Mouse (Mus musculus) neural tube, embryonic 14.5 days (tissue): ENCODE data around the gene Rnf166. TPM values are rescaled to one million over a fixed set of nuclear protein-coding genes. Genes with fewer than 3 reads are reported as not detected.

Experiments used
- ATAC-seq: fragments of 200-750 bp; cut with Nextera tagmentation; 2 replicates; pipeline ENCODE4 v1.8.0; 2017; ENCODE audit warnings: low read depth, mild to moderate bottlenecking, moderate TSS enrichment, moderate library complexity
- H3K27ac ChIP-seq: fragments of 300-500 bp; sonication (generic); 2 replicates; pipeline ENCODE4 v1.5.1; 2014; ENCODE audit warnings: low read depth, mild to moderate bottlenecking, control low read depth, low read length, moderate library complexity, mixed read lengths
- H3K27me3 ChIP-seq: fragments of 300-500 bp; sonication (generic); 2 replicates; pipeline ENCODE4 v1.6.1; 2014; ENCODE audit warnings: low read length; ENCODE audit not compliant: control insufficient read depth, insufficient read depth
- H3K36me3 ChIP-seq: fragments of 300-500 bp; sonication (generic); 2 replicates; pipeline ENCODE4 v1.6.1; 2014; ENCODE audit warnings: low read length, mixed read lengths; ENCODE audit not compliant: control insufficient read depth, insufficient read depth
- H3K4me1 ChIP-seq: fragments of 300-500 bp; sonication (generic); 2 replicates; pipeline ENCODE4 v1.6.1; 2014; ENCODE audit warnings: low read length; ENCODE audit not compliant: control insufficient read depth, insufficient read depth
- H3K4me2 ChIP-seq: fragments of 300-500 bp; sonication (generic); 2 replicates; pipeline ENCODE4 v1.6.1; 2014; ENCODE audit warnings: mild to moderate bottlenecking, low read depth, low read length, control low read depth
- H3K4me3 ChIP-seq: fragments of 300-500 bp; sonication (generic); 2 replicates; pipeline ENCODE4 v1.5.1; 2014; ENCODE audit warnings: low read depth, low read length, control low read depth, mixed read lengths
- H3K9ac ChIP-seq: fragments of 300-500 bp; sonication (generic); replicated peaks from 2 replicates; pipeline ENCODE4 v1.6.1; 2014; ENCODE audit warnings: low read depth, mild to moderate bottlenecking, control low read depth, low read length, mixed read lengths
- H3K9me3 ChIP-seq: fragments of 300-500 bp; sonication (generic); 2 replicates; pipeline ENCODE4 v1.6.1; 2016; ENCODE audit warnings: low read length; ENCODE audit not compliant: control insufficient read depth
- WGBS: fragments of 180-500 bp; shearing (Covaris S2); extraction: QIAGEN DNeasy Blood & Tissue Kit; methylation state at CpG from one replicate; pipeline ENCODE4 v1.1.7; 2014; 5-methylcytosine and 5-hydroxymethylcytosine counted together
- polyA plus RNA-seq: library from polyadenylated mRNA; unstranded; fragments of >200 nt; fragmentation: Nextera tagmentation; extraction: Ambion mirVana; gene quantifications from 2 replicates; pipeline ENCODE4 v1.2.1, GENCODE M21; 2014

The Rnf166 gene
- polyA plus RNA-seq, 1 experiment from 2014 or later: 28.5 TPM

DNA sequence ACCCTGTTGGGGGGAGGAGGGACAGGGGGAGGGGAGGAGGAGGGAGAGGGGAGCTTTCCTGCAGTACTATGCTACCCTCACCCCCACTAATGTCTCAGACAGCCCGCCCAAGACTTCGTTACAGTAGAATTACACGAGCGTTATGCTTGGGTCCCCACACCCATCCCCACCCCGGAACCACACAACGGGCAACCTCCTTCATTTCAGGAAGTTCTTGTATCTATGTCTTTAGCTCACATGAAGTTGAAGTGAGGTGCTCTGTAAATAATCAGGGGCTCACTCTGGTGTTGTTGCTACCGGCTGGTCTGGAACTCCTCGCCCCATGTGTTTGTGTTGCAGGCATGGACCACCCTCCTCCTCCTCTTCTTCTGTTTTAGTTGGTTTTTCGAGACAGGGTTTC is 47.7 kb downstream of the Rnf166 start:
- ATAC-seq: no peak

GRCm38 (mm10) chr8:122427607-122428006 is 48.3 kb downstream of the Rnf166 start:
- 88% methylated on average over 7 of the region's 7 CpGs for WGBS

More for the DNA sequence above, 47.7 kb downstream of the Rnf166 start:
- 96% methylated on average over 9 of the region's 9 CpGs for WGBS
- H3K4me3 ChIP-seq: no peak overlapping the region
- no peak overlapping the region for H3K9ac ChIP-seq
- H3K27ac ChIP-seq: no peak overlapping the region
- H3K4me1 ChIP-seq: no peaks in the 10 kb centered on the region
- no peaks in the 10 kb centered on the region for H3K9me3 ChIP-seq
- H3K27me3 ChIP-seq: no peaks in the 10 kb centered on the region
- H3K36me3 ChIP-seq: 0 out of 2 replicates have a peak, but pooled peaks cover under 1% of the 10 kb centered on the region
- H3K4me2 ChIP-seq: no peak overlapping the region

GRCm38 (mm10) chr8:122426145-122426544 is 49.7 kb downstream of the Rnf166 start:
- no peak overlapping the region for H3K4me2 ChIP-seq
- H3K27ac ChIP-seq: no peak overlapping the region
- H3K27me3 ChIP-seq: no peaks in the 10 kb centered on the region
- H3K4me1 ChIP-seq: no peaks in the 10 kb centered on the region
- no peaks in the 10 kb centered on the region for H3K9me3 ChIP-seq
- no peak for ATAC-seq
- no peak overlapping the region for H3K9ac ChIP-seq
- 82% methylated on average over 9 of the region's 9 CpGs for WGBS
- no peak overlapping the region for H3K4me3 ChIP-seq
- H3K36me3 ChIP-seq: no peaks in the 10 kb centered on the region

More at GRCm38 (mm10) chr8:122427607-122428006, 48.3 kb downstream of the Rnf166 start:
- Histone ChIP-seq H3K9me3 (no peaks in the 10 kb centered on the region), H3K4me2 (no peak overlapping the region), H3K9ac (0 out of 2 replicates have a peak overlapping the region, but pooled peaks have one; percentile 11), H3K27ac (no peak overlapping the region), H3K4me1 (no peaks in the 10 kb centered on the region), H3K36me3 (no peaks in the 10 kb centered on the region), H3K27me3 (no peaks in the 10 kb centered on the region), H3K4me3 (no peak overlapping the region)
- ATAC-seq: no peak

GRCm38 (mm10) chr8:122423659-122424058 is 52.2 kb downstream of the Rnf166 start:
- Histone ChIP-seq H3K27me3 (no peaks in the 10 kb centered on the region), H3K4me1 (no peaks in the 10 kb centered on the region), H3K4me2 (no peak overlapping the region), H3K36me3 (no peaks in the 10 kb centered on the region; the same call in 1 of the 2 replicates), H3K27ac (no peak overlapping the region), H3K4me3 (no peak overlapping the region), H3K9ac (no peak overlapping the region), H3K9me3 (no peaks in the 10 kb centered on the region)
- whole genome bisulfite sequencing: 63% methylated on average over 5 of the region's 5 CpGs
- no peak for ATAC-seq

DNA sequence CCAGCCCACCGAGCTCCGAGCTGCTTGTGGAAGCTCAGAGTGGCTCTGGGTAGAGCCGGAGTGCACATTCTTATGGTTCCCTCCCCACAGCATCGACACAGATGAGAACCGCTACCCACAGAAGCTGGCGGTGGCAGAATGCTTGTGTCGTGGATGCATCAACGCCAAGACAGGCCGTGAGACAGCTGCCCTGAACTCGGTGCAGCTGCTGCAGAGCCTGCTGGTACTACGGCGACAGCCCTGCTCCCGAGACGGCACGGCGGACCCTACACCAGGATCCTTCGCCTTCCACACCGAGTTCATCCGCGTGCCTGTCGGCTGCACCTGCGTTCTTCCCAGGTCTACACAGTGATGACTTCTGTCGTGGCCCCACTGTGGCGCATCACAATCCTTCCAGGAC is 52.6 kb downstream of the Rnf166 start:
- H3K36me3 ChIP-seq: peaks cover 3% of the 10 kb centered on the region; the same call in 1 of the 2 replicates
- ATAC-seq: no peak
- H3K27ac ChIP-seq: no peak overlapping the region
- no peak overlapping the region for H3K4me2 ChIP-seq
- no peaks in the 10 kb centered on the region for H3K4me1 ChIP-seq
- 88% methylated on average over 24 of the region's 24 CpGs for WGBS
- H3K9ac ChIP-seq: no peak overlapping the region
- H3K9me3 ChIP-seq: no peaks in the 10 kb centered on the region
- no peaks in the 10 kb centered on the region for H3K27me3 ChIP-seq
- no peak overlapping the region for H3K4me3 ChIP-seq

DNA sequence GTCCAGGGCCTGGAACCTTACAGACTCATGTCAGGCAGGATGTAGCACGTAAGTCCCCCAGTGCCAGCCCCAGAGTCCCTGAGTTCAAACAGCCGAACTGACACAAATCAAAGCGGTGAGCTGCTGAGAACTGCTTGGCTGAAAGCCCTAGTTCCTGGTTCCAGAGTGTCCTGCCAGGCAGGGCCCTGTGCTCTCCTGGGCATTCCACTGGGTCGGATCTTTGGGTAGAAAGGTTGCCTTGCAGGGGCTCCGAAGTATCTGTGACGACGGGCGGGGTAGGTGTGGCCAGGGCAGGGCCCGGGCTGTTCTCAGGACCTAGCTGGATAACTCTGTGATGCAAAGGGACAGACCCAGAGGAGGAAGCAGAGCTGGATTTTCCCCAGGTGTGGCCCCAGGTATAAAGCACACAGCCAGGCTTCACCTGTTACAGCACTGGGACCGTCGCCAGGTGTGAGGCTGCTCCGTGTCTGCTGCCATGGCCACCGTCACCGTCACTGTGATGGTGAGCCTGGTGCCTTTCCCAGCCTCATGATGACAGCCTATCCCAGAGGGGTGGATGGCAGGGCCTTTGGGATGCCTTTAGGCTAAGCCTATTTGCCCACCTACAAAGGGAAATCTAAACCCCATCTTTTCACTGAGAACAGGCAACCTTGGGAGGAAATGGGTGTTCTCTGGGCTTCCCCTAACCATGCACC is 54.3 kb downstream of the Rnf166 start, which contains the start of gene Il17c:
Il17c (plus strand) TSS at position 645 of the 695 bp plus-strand sequence.
- Histone ChIP-seq H3K4me1 (no peaks in the 10 kb centered on the region), H3K27ac (no peak within 1 kb of the TSS), H3K4me2 (no peak within 1 kb of the TSS), H3K36me3 (peaks cover 14% of the 10 kb centered on the region; the same call in 1 of the 2 replicates), H3K4me3 (no peak within 1 kb of the TSS), H3K27me3 (no peaks in the 10 kb centered on the region), H3K9ac (no peak within 1 kb of the TSS), H3K9me3 (no peaks in the 10 kb centered on the region)
- WGBS: 89% methylated on average over 14 of the region's 14 CpGs
- ATAC-seq: no peak

DNA sequence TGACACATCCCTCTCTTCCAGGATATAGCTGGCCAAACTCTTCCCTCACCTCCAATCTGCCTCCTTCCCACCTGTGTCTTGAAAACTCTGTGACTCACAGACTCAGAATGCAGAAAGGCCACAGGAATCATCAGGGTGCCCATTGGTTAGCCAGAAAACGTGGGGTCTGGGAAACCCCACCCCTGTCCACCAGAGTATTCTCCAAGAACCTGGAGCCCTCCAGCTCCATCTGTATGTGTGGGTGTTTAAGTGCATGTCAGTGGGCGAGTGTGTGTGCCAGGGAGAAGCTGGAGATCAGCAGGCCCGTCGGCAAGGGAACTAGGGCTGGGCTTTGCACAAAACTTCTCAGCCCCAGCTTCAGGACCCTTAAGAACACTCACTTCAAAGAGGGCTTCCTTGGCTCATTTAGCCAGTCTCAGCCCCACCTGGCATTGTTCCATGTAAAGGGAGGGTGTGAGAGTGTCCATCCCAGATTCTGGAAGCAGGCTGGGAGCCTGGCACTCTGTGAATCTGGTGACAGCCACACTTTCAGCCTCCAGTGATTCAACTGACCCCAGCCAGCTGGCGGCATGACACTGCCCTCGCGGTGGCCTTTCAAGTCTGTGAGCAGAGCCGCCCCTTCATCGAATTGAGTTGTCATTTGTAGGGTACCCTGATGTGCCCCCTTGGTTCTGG is 55.8 kb downstream of the Rnf166 start:
- no peaks in the 10 kb centered on the region for H3K4me1 ChIP-seq
- peaks cover 19% of the 10 kb centered on the region for H3K36me3 ChIP-seq
- H3K27ac ChIP-seq: no peak overlapping the region
- H3K9ac ChIP-seq: no peak overlapping the region
- ATAC-seq: no peak
- 76% methylated on average over 9 of the region's 9 CpGs for WGBS
- H3K4me2 ChIP-seq: no peak overlapping the region
- H3K27me3 ChIP-seq: no peaks in the 10 kb centered on the region
- no peaks in the 10 kb centered on the region for H3K9me3 ChIP-seq
- H3K4me3 ChIP-seq: no peak overlapping the region
